Mouse (Mus musculus) hindbrain, embryonic 14.5 days (tissue): ENCODE results near the gene Sdr9c7. TPM values are rescaled to one million over a fixed set of nuclear protein-coding genes. Genes with fewer than 3 reads are reported as not detected.
"Not testable (repeated sequence)": the region's sequence is repeated elsewhere in the genome, so short reads cannot be mapped to it uniquely, and the experiment has no call there.

ENCODE experiments used
- ATAC-seq: fragments of 200-750 bp; cut with Nextera tagmentation; 2 replicates; pipeline ENCODE4 v1.8.0; 2017; ENCODE audit warnings: moderate number of reproducible peaks, mild to moderate bottlenecking, moderate TSS enrichment, moderate library complexity; ENCODE audit not compliant: low FRiP score
- DNase-seq: peaks from one replicate; pipeline ENCODE4 v3.0.0-alpha.2; 2015; ENCODE audit warnings: low spot score
- H3K27ac ChIP-seq: fragments of 300-500 bp; sonication (generic); 2 replicates; pipeline ENCODE4 v1.5.1; 2014; ENCODE audit warnings: mild to moderate bottlenecking, moderate library complexity
- H3K27me3 ChIP-seq: fragments of 300-500 bp; sonication (generic); 2 replicates; pipeline ENCODE4 v1.6.1; 2014; ENCODE audit warnings: mild to moderate bottlenecking, low read length, mixed read lengths; ENCODE audit not compliant: control insufficient read depth, insufficient read depth
- H3K36me3 ChIP-seq: fragments of 300-500 bp; sonication (generic); replicated peaks from 2 replicates; pipeline ENCODE4 v1.6.1; 2014; ENCODE audit not compliant: control insufficient read depth, insufficient read depth
- H3K4me1 ChIP-seq: fragments of 300-500 bp; sonication (generic); replicated peaks from 2 replicates; pipeline ENCODE4 v1.6.1; 2014; ENCODE audit warnings: antibody characterized with exemption, low read length, mixed read lengths; ENCODE audit not compliant: control insufficient read depth, insufficient read depth
- H3K4me2 ChIP-seq: fragments of 300-500 bp; sonication (generic); replicated peaks from 2 replicates; pipeline ENCODE4 v1.6.1; 2014; ENCODE audit warnings: mild to moderate bottlenecking, moderate library complexity
- H3K4me3 ChIP-seq: fragments of 300-500 bp; sonication (generic); replicated peaks from 2 replicates; pipeline ENCODE4 v1.5.1; 2014; ENCODE audit warnings: mild to moderate bottlenecking, low read length
- H3K9ac ChIP-seq: fragments of 300-500 bp; sonication (generic); 2 replicates; pipeline ENCODE4 v1.6.1; 2014
- H3K9me3 ChIP-seq: fragments of 300-500 bp; sonication (generic); 2 replicates; pipeline ENCODE4 v1.6.1; 2016; ENCODE audit warnings: low read length; ENCODE audit not compliant: control insufficient read depth
- WGBS: fragments of 180-500 bp; shearing (Covaris S2); extraction: QIAGEN DNeasy Blood & Tissue Kit; methylation state at CpG from one replicate; pipeline ENCODE4 v1.1.7; 2014; 5-methylcytosine and 5-hydroxymethylcytosine counted together
- polyA plus RNA-seq: library from polyadenylated mRNA; unstranded; fragments of >200 nt; fragmentation: Nextera tagmentation; extraction: Ambion mirVana; gene quantifications from 2 replicates; pipeline ENCODE4 v1.2.1, GENCODE M21; 2014

Gene Sdr9c7
- polyA plus RNA-seq, 1 experiment from 2014 or later = not detected

GRCm38 (mm10) chr10:127924597-127925378 lies 26.5 kb downstream of the Sdr9c7 start:
- Histone ChIP-seq H3K4me2 (no peak overlapping the region), H3K4me3 (no peak overlapping the region), H3K9ac (no peak overlapping the region), H3K27me3 (no peaks in the 10 kb centered on the region), H3K4me1 (no peaks in the 10 kb centered on the region), H3K27ac (no peak overlapping the region), H3K36me3 (no peaks in the 10 kb centered on the region), H3K9me3 (no peaks in the 10 kb centered on the region)
- no peak for DNase-seq
- WGBS = 71% methylated on average over 7 of the region's 7 CpGs
- ATAC-seq = no peak

GRCm38 (mm10) chr10:127927737-127928136 lies 29.4 kb downstream of the Sdr9c7 start:
- no peaks in the 10 kb centered on the region for H3K36me3 ChIP-seq
- ATAC-seq = no peak
- WGBS = 60% methylated on average over 2 of the region's 2 CpGs

GRCm38 (mm10) chr10:127932290-127932926 lies 34.1 kb downstream of the Sdr9c7 start:
- no peak for DNase-seq
- 0 out of 2 replicates have a peak, but pooled peaks cover 3% of the 10 kb centered on the region for H3K9me3 ChIP-seq
- H3K9ac ChIP-seq = no peak overlapping the region
- no peaks in the 10 kb centered on the region for H3K4me1 ChIP-seq
- WGBS = 71% methylated on average over 8 of the region's 8 CpGs
- H3K27me3 ChIP-seq = no peaks in the 10 kb centered on the region
- ATAC-seq = no peak
- no peaks in the 10 kb centered on the region for H3K36me3 ChIP-seq
- no peak overlapping the region for H3K4me2 ChIP-seq
- H3K4me3 ChIP-seq = no peak overlapping the region
- H3K27ac ChIP-seq = no peak overlapping the region

More at GRCm38 (mm10) chr10:127927737-127928136, 29.4 kb downstream of the Sdr9c7 start:
- DNase-seq = no peak
- no peak overlapping the region for H3K9ac ChIP-seq
- H3K4me3 ChIP-seq = no peak overlapping the region
- H3K27ac ChIP-seq = no peak overlapping the region
- H3K9me3 ChIP-seq = 0 out of 2 replicates have a peak, but pooled peaks cover 3% of the 10 kb centered on the region
- no peak overlapping the region for H3K4me2 ChIP-seq
- no peaks in the 10 kb centered on the region for H3K27me3 ChIP-seq
- H3K4me1 ChIP-seq = no peaks in the 10 kb centered on the region

- H3K9me3 ChIP-seq = no peaks in the 10 kb centered on the region
- H3K9ac ChIP-seq = no peak overlapping the region
- H3K27ac ChIP-seq = no peak overlapping the region
- no peaks in the 10 kb centered on the region for H3K27me3 ChIP-seq
- H3K4me1 ChIP-seq = no peaks in the 10 kb centered on the region
- 82% methylated on average over 8 of the region's 8 CpGs for WGBS
- H3K4me2 ChIP-seq = no peak overlapping the region
- H3K36me3 ChIP-seq = no peaks in the 10 kb centered on the region
- DNase-seq (no peak), ATAC-seq (no peak)
- H3K4me3 ChIP-seq = no peak overlapping the region
Observed at GRCm38 (mm10) chr10:127936271-127936670, 38.0 kb downstream of the Sdr9c7 start.

GRCm38 (mm10) chr10:127936747-127937409 lies 38.6 kb downstream of the Sdr9c7 start:
- Histone ChIP-seq H3K9ac (no peak overlapping the region), H3K4me1 (no peaks in the 10 kb centered on the region), H3K27me3 (no peaks in the 10 kb centered on the region), H3K4me2 (no peak overlapping the region), H3K9me3 (no peaks in the 10 kb centered on the region), H3K27ac (no peak overlapping the region), H3K36me3 (no peaks in the 10 kb centered on the region), H3K4me3 (no peak overlapping the region)
- DNase-seq = no peak
- no peak for ATAC-seq
- WGBS = 87% methylated on average over 19 of the region's 19 CpGs

- Histone ChIP-seq H3K4me2 (no peak overlapping the region), H3K27me3 (no peaks in the 10 kb centered on the region), H3K9ac (no peak overlapping the region), H3K4me3 (no peak overlapping the region), H3K36me3 (no peaks in the 10 kb centered on the region), H3K9me3 (no peaks in the 10 kb centered on the region), H3K4me1 (no peaks in the 10 kb centered on the region), H3K27ac (no peak overlapping the region)
- ATAC-seq (no peak), DNase-seq (peak; percentile 76)
- WGBS = 2% methylated on average over 2 of the region's 2 CpGs
Observed at GRCm38 (mm10) chr10:127937428-127938010, 39.2 kb downstream of the Sdr9c7 start.

- not testable (repeated sequence) for DNase-seq, H3K4me3 ChIP-seq, H3K9ac ChIP-seq, ATAC-seq, H3K4me2 ChIP-seq, H3K27me3 ChIP-seq, H3K9me3 ChIP-seq, H3K4me1 ChIP-seq, H3K36me3 ChIP-seq, H3K27ac ChIP-seq
- WGBS = 94% methylated on average over 10 of the region's 10 CpGs
Observed at GRCm38 (mm10) chr10:127939667-127940066, 41.3 kb downstream of the Sdr9c7 start.

- DNase-seq = peak; percentile 77
- no peak overlapping the region for H3K27ac ChIP-seq
- H3K27me3 ChIP-seq = no peaks in the 10 kb centered on the region
- 33% methylated on average over 5 of the region's 5 CpGs for WGBS
- H3K9me3 ChIP-seq = no peaks in the 10 kb centered on the region
- H3K36me3 ChIP-seq = no peaks in the 10 kb centered on the region
- no peak overlapping the region for H3K4me2 ChIP-seq
- no peaks in the 10 kb centered on the region for H3K4me1 ChIP-seq
- ATAC-seq = no peak; the same call in 1 of the 2 replicates
- no peak overlapping the region for H3K4me3 ChIP-seq
- no peak overlapping the region for H3K9ac ChIP-seq
Observed at GRCm38 (mm10) chr10:127945432-127946064, 47.2 kb downstream of the Sdr9c7 start.
